Mouse (Mus musculus) CD4-positive, CD25-positive, alpha-beta regulatory T cell, adult 2 months (primary cell): ENCODE results near the gene Rab7.

Source experiments
- DNase-seq: peaks from one replicate; pipeline ENCODE4 v3.0.0-alpha.2; 2012; ENCODE audit warnings: low read depth, low spot score

The Rab7 gene

GRCm38 (mm10) chr6:88044577-88045405 is at the start of gene Rab7:
Gene Rab7 (minus strand): TSS chr6:88045270.
- DNase-seq: peak; percentile 97

DNA sequence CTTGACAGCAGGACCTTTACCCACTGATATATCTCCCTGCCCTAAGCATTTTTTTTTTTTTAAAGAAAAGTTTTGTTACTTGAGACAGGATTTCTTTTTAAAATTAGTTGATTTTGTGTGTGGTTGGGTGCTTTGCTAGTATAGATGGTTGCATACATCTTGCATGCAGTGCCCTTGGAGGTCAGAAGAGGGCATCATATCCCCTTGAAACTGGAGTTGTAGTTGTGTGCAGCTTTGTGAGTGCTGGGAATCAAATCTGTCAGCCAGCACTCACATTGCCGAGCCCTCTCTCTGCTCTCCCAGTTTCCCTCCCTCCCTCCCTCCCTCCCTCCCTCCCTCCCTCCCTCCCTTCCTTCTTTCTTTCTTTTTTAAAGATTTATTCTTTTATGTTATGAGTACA is 43.9 kb upstream of the Rab7 start:
- DNase-seq: peak; percentile 20

- peak; percentile 98 for DNase-seq
Observed at GRCm38 (mm10) chr6:88084278-88085151, 39.4 kb upstream of the Rab7 start, which contains the start of gene Rpn1. Gene Rpn1 (plus strand): TSS chr6:88084482.

GRCm38 (mm10) chr6:88083672-88084071 is 38.6 kb upstream of the Rab7 start:
- peak; percentile 28 for DNase-seq

- DNase-seq: no peak
Observed at GRCm38 (mm10) chr6:88083095-88083494, 38.0 kb upstream of the Rab7 start.

DNA sequence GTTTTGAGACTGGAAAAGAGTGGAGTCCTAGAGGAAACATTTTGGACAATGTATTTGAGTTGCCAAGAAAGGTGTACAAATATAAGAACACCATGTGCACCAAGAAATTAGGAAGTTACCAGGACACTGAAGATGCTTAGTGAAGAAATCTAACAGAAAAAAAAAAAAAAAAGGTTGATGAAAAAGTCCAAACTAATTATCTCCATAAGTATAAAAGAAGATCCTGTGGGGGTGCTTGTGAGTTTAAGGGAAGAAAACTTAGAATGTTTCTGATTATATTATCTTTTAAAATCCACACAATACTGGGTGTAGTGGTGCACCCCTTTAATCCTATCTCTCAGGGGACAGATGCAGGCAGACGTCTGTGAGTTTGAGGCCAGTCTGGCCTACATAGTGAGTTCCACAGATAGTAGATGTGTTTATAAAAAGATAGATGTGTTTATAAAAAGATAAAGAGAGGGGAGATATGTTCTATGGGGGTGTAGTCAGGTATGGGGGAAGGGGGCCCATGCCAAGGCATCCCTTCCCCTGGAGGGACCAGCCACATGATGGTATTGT is 31.0 kb upstream of the Rab7 start:
- no peak for DNase-seq

DNA sequence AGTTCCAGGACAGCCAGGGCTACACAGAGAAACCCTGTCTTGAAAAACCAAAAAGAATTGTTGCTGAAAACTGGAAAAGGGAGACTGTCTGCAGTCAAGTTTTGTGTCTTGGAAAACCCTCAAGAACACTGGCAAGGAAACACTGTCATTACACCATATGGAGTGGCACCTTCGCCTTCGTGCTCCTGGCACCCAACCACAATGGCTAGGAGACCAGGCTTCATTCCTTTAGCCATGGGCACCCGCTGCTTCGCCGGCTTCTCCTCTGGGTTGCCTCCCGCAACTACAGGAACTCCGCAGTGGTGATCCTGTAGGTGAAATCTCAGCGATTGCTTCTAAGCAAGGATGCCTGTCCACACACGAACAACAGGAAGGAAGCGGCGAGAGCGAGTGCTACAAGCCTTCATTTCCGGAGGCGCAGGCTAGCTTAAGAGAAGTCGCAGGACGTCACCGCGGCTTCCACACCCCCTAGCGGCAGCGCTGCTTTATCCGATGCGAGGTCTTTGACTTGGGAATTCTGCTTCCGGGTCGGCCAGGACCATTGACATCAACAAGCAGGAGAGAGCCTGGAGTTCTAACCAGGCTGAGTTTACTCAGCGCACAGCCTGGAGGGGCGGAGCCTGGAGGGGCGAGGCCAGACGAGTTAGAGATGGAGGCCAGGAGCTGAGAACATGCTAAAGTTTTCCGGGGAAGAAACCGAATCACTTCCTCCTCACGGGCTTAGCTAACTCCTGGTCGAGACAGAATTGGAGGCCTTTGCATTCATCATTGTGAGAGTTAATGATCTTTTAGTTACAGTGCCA is 29.9 kb upstream of the Rab7 start:
- peak; percentile 93 for DNase-seq

DNA sequence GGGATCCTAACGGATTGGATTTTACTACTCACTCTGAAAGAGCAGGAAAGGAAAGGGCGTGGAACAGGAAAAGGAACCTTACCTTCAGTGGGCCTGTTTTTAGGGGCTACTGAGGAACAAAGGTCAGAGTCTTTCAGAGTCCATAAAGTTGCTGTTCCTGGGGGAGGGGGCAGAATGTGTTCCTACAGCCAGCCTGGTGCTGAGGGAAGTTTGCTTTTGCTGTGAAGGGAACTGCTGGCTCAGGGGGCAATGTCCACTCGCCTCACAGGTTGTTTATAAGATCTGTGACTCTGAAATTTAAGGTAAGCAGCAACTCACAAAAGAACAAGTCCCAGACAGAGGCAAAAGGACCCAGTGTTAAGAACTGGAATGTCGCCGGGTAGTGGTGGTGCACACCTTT is 26.1 kb upstream of the Rab7 start:
- no peak for DNase-seq

- DNase-seq: no peak
Observed at GRCm38 (mm10) chr6:88070468-88070867, 25.4 kb upstream of the Rab7 start.

GRCm38 (mm10) chr6:88068739-88069138 is 23.7 kb upstream of the Rab7 start:
- DNase-seq: no peak

DNA sequence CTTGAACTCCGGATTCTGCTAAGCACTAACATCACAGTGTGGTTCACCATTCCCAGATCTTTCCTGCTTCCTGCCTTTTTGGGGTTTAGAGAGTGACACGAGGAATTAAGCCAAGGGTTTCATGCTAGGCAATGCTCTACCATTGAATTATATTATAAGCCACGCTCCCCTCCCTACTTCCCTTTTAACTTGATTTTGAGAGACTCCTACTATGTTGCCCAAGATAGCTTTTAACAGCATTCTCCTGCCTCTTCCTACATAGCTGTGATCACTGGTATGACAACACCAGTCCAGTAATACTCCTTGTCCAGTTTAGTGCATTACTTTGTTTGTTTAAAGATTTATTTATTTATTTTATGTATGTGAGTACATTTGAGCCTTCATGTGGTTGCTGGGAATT is 22.7 kb upstream of the Rab7 start:
- DNase-seq: no peak

- no peak for DNase-seq
Observed at GRCm38 (mm10) chr6:88065968-88066367, 20.9 kb upstream of the Rab7 start.

DNA sequence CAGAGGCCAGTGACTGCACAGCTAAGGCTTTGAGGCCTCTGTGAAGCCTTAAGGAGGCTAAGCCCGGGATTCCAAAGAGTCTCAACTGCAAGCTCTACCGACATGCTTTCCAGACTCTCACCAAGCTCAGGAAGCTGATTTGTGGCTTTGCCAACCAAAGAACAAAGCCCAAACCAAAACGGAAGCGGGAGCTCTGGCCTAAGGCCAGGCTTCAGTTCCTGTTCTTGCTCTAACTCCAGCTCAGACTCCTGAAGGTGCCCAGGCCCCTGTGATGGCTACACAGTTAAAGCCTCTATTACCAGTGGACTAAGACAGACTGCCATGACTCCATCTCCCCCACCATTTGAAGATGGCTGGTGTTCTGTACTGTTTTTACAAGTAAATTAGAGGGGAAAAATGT is 20.0 kb upstream of the Rab7 start:
- no peak for DNase-seq

DNA sequence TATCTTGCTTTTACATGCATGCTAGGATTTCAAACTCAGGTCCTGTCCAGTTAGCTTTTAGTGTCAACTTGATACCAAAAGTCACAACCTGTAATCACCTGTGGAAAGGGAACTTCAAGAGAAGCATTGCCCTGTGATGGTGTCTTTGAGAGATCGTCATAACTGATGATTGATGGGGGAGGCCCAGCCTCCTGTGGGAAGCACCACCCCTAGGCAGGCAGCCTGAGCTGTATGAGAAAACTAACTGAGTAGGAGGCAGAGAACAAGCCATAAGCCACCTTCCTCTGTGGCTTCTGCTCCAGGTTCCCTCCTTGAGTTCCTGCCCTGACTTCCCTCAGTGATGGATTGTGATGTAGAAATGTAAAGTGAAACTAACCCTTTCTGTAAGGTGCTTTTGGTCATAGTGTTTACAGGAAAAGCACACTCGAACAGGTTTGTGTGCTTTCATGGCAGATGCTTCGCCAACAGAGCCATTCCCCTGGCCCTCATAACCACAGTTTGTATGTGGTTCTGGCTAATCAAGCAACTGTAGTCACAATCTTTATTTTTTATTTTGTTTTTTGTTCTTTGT is 19.1 kb upstream of the Rab7 start:
- peak; percentile 24 for DNase-seq

- no peak for DNase-seq
Observed at GRCm38 (mm10) chr6:88062398-88062797, 17.3 kb upstream of the Rab7 start.

GRCm38 (mm10) chr6:88061406-88061805 is 16.3 kb upstream of the Rab7 start:
- no peak for DNase-seq

GRCm38 (mm10) chr6:88060602-88061001 is 15.5 kb upstream of the Rab7 start:
- no peak for DNase-seq

DNA sequence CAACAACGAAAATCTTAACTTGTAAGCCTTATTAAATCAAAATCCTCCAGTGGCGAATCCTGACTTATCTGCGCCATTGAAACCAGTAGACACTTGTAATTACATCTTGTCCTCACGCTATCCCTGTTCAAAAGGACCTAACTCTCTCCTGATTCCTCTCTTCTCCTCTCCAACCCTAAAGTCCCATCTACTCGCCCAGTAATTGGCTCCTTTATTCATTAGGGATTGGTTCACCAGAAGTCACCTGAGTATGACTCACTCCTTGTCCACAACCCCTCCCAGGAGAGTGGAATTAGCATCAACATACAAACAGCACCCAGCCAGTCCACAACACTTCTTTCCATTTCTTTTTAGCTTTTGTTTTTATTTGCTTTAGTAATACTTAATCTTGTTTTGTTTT is 14.8 kb upstream of the Rab7 start:
- no peak for DNase-seq

DNA sequence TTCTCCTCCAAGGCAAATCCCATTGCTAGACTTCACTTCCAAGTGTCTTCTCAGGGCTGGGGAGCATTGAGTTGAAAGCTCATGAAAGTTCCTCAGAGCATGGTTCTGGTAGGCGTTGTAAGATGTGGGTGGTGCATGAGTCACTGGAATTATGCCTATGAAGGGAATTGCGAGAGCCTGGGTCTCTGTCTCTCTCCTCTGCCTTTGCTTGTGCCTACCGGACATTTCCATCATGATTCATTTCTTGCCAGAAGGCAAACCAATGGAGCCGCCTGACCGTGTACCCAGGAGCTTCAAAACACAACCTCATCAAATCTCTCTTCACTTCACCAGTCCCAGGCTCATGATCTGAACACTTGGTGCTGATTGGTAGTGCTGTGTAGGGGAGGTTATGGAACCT is 11.8 kb upstream of the Rab7 start:
- DNase-seq: no peak

GRCm38 (mm10) chr6:88055663-88056062 is 10.6 kb upstream of the Rab7 start:
- no peak for DNase-seq
